Mouse (Mus musculus): ENCODE measurements around the gene Rere. TPM values are rescaled to one million over a fixed set of nuclear protein-coding genes. Genes with fewer than 3 reads are reported as not detected.

Gene Rere
- polyA plus RNA-seq, 1 experiment from 2014 or later: 13.6 TPM

DNA sequence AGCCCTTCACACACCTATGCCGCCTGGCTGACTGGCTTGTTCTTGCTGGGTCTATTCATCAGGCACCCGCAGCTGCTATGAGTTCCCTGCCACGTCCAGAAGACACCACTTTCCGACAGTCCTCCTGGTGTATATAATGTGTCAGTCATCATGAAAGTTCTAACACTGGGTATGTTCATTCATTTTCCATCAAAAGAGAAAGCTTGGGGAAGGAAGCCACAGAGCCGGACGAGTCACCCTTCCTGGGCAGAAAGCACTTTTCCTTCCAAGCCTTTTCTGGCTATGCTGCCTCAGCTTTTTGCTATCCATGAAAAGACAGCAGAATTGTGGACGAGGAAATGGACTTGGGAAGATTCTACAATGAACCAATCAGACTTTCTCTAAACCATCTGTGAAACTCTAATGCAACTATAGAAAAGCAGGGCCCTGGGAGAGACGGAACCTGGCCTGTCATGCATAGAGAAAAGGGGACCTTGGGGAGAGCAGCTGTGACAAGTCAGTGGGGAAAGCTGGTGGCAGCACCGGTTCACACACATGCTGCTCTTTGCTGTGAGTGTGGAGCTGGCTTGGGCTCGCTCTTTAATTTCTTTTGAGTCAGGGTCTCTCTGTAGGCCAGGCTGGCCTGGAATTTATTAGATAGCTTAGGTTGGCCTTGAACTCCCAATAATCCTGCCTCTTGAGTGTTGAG, 139.3 kb downstream of the Rere start:
- DNase-seq (ENCODE audit: low spot score): no peak

DNA sequence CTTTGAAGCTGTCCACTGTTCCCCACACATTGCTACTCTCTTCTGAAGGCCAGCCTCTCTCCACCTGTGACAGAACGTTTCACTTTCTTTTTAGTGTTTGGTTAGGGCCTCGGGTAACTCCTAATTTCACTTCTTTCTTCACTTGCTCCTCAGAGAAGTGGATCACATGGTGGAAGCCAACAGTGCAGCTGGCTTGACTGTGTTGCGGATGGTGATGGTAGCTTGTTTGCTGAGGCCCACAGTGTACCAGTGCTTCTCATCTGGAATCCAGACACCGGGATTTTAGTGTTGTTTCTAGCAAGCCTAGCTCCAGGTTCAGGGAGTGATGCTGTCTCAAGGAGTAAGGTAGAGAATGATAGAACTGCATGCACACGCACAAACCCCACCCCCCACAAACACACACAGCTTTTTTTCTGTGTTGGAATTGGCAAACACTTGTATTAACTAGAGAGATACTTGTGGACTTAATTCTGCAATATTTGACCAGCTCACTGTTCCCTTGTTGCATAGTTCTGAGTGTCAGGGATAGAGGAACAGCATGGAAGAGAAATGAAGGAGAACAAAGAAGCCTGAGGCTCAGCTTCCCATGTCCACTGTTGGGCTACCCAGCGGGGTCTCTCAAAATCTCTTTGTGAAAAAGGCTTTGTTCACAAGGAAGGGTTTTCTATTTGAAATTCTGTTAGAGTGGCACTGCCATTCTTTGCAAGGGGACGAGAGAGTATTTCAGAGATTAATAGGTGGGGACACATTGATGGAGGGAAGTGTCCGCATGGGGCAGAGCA, 144.8 kb downstream of the Rere start:
- no peak for DNase-seq (ENCODE audit: low spot score)

DNA sequence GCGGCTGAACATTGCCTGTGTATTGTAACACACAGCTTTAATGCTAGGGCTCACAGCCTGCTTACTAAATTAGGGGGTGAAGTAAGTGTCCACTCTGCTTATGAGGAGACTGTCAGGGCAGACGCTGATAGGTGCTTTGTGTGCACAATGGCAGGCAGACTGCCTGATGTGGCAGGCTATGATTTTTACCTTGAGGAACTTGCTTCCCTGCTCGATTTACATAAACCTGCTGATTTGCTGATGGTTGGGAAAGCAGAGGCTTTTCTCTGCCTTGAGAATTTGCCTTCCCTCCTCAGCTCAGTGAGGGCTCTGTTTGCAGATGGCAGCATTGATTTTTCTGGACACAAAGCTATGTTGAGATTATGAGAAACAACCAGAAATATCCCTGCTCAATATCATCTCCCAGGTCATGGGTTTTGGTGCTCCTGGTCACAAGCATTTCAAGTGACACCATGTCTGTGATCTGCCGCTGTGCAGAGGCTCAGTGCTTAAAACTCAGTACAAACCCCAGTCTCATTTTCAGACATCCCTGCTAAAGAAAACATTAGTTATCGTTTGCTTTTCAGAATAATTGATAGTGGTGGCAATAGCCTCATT, 145.5 kb downstream of the Rere start:
- no peak for DNase-seq (ENCODE audit: low spot score)

DNA sequence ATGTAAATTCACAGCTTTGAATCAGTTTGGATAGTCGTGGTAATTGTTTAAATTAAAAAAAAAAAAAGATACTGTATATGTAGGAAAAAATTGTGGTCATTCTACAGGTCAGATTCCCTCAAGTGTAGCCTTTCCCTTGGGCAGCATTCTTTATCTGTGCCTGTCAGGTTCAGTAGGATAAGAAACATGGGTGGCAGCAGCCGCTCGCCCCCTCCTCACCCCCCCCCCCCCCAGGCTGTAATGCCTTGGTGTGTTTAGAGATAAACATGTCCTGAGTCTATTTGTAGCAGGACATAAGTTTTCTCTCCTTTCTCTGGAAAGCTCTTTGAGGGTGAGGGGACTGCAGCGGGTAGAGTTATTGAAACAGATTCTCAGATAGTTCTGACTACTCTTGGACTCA, 147.3 kb downstream of the Rere start:
- DNase-seq (ENCODE audit: low spot score): no peak

DNA sequence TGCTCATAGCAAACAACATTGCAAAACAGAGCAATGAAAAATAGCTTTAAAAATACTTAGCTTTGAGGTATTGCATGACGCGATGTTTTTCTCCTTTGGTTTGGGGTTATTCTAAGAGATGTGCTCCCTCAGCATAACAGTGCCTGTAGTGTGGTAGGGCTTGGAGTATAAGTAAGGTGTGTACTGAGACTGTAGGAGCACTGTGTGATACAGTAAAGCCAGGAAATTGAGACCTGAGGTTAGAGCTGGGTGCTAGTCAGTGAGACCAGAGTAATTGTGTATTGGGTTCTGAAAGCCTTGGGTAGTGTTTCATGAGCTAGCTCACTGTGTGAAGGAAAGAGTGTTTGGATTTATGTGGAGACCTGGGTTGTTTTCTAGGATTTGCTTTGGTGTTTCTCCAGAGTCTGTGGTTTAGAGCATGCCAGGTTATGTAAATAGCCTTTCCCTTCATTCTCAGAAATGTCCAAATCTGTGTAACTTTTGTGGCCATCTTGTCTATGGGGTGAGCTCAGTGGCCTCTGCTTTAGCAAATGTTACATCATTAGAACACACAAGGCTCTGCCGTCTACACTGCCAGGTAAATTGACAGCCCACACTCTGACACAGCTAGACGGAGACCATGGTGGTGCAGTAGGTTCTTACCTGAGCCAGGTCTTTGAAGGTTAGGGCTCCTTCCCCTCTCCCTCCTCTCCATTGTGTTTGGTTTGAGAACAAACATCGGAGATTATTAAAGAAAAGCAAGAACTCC, 152.6 kb downstream of the Rere start:
- DNase-seq (ENCODE audit: low spot score): no peak

DNA sequence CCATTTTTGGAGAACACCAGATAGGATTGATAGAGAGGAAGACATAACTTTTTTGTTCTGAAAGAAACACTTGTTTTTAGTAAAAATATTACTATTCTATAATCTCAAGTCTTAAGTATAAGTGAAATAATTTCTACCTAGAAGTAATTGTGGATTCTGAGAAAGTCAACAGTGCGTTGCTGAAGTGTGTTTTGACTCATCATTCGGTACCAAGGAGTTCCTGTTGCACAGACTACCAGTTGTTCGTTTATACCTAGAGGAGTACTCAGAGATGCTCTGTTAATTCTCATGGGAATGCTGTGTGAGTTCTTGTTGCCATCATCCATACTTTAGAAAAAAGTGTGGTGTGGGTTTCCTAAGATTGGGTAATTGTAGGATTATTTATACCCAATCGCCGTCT, 154.1 kb downstream of the Rere start:
- no peak for DNase-seq (ENCODE audit: low spot score)

DNA sequence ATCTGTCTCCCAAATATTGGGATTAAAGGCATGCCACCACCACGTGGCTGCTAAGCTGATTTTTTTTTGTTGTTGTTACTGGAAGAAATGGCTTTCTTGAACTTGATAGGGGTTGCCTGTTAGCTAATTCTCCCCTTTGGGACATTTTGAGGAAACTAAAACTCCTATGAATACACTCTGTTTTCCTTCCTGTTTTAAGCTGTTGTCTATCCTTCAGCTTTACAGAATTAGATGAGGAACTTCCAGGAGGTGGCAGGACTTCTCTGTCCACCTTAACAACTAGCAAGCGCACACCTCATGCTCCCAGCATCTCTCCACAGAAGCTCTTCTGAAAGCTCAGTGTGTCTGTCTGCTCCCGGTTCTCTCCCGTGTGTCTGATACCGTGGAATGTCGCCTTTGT, 157.2 kb downstream of the Rere start:
- DNase-seq (ENCODE audit: low spot score): no peak

DNA sequence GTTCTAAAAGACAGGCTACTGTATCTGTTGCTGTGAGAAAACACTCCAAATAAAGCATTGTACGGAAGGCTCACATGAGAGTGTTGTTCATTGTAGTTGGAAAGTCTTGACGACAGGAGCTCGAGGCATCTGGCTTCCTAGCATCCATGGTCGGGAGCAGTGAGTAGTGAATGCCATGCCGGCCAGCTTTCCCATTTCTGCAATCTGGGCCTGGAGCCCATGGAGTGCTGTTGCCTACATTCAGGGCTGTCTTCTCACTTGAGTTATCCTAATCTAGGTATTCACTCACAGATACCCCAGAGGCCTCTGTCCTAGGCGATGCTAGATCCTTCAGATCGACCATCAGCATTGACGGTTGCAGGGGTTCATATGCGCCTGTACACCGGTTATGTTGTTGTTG, 160.5 kb downstream of the Rere start:
- DNase-seq (ENCODE audit: low spot score): no peak

DNA sequence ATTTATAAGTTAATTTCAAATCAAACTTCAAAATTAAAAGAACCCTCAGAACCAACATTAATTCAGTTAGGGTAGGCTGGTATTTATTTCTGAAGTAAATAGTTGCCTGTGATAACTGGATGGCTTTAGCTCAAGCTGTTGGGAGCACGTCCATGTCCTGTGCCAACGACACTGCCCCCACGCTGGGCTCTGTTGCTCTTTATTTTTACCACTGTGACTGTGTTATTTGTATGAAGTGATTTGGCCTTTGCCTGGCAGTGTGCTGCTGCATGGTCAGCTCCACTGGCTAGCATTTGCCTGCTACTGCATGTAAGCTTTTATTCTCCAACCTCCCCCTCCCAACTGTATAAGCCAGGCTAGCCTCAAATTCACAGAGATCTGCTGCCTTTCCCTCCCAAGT, 162.6 kb downstream of the Rere start:
- DNase-seq (ENCODE audit: low spot score): no peak

DNA sequence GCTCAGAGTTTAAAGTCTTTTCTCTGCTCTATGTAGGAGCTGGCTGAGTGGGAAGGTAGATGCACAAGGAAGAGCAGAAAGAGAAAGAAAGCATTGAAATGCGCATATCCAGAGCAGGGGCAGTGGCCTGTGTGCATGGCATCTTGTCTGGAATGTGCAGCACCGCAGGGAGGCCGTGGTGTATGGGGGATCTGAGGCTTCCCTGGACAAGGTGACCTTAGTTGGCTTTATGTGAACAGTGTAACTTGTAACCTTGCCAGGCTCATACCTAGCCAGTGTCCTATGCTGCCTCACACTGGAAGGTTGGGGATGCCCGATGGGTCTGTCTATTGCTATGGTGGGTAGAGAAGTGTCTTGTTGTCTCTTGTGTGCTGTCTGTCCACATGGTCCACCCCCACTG, 165.2 kb downstream of the Rere start:
- no peak for DNase-seq (ENCODE audit: low spot score)

DNA sequence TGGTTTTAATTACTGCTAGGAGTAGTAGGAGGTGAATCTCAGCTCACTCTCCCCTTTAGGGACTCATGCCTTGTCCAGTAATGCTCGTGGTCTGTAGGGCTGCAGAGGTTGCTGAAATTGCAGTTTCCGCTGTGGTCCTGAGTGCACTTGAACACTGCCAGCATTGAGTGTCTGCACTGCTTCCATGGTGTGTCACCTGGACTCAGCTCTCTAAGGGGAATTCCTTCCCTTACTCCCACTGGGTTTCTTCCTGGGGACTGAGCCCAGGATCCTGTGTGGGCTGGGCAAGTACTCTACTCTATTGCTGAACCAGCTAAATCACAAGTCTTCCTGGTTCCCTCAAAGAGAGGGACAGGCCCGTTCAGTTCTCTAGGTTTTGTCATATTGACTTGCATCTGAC, 166.1 kb downstream of the Rere start:
- no peak for DNase-seq (ENCODE audit: low spot score)

DNA sequence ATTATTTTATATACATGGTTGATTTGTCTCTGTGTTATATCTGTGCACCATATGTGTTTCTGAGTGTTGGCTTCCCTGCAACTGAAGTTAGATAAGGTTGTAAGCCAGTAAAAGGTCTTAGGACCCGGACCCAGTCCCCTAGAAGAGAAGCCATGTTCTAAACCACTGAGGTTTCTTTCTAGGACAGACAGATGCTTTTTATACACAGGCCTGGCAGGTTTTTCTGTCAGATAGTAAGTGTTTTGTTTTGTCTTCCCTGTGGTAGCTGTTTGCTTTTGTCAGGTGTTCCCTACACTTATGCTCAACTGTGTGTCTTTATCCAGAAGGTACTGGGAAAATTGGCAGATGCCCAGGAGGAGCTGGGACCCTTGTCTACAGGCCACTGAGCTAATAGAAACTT, 167.0 kb downstream of the Rere start:
- no peak for DNase-seq (ENCODE audit: low spot score)

DNA sequence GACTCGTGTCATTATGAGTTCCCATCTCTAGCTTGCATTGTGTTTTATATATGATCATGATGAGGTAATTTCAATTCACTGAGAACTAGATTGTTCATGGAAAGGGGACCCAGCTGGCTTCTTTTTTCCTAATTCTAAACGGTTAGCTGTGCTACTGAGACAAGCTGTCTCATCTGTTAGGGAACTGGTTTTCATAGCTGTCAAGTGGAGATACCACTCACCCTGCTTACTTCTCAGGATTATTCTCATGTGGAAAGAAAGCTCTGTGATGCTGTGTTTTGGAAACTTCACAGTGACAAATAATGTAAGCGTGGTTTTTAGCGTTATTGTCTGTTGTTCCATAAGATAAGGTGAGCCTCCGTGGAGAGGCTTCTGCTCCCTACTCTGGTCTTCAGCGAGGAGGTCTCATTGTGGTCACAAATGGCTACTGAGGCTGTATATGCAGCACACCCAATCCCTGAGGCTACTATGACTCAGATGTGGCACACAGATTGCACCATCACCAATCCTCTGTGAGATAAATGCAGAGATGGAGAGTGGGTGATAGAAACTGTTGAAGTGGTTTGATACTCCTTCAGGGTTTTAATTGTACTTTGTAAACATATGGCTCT, 168.7 kb downstream of the Rere start:
- no peak for DNase-seq (ENCODE audit: low spot score)

DNA sequence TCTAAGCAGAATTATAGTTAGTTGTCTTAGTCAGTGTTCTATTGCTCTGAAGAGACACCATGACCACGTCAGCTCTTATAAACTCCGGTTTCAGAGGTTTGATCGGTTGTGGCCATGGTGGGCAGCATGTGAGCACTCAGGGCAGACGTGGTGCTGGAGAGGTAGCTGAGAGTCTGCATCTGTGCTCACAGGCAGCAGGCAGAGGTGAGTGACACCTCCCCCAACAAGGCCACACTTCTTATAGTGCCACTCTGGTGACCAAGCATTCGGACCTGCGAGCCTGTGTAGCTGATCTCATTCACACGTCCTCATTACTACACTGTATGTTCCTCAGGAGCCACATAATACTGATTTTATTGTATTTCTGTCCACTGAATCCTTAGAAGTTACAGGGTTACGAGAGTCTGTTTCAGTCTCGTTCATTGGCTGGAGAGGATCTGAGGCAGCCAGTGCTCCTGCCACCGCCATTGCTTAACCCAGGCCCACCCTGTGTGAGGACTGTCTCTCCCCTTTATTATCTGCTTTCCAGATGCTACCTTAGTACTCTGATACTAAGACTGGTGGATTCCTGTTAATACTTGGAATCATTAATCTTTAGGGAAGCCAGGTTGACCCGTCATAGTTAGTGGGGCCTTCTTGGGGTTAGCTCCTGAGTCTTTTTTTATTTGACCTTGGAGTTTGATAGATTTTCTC, 170.9 kb downstream of the Rere start:
- DNase-seq (ENCODE audit: low spot score): no peak

DNA sequence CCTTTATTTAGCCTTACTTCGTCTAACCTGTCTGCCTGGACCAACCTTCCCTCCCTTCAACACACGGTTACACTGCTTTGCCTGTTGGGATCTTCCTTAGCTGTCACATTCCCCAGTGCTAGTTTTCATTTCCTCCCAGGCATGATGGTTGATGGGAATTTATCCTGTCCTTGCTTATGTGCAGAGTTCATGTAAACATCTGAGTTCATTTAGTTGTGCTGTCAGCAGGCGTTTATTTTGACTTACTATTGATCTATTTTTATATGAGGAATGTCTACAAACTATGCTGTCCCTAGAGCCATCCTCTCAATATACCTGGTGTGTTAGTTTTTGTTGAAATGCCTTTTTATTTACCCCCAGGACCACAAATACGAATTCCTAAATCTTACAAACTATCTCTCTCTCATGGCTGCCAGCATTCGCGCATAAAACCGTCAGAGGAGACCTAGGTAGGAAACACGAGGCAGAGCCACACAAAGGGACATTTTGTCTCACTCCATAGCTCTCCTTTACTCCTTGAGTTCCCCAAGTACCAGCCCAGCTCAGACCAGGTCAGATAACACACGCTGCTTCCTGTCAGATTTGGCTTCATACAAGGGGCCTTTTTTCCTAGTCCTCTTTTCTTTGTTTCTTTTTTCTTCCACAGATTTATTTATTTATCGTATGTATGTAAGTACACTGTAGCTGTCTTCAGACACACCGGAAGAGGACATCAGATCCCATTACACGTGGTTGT, 173.3 kb downstream of the Rere start:
- DNase-seq (ENCODE audit: low spot score): no peak

DNA sequence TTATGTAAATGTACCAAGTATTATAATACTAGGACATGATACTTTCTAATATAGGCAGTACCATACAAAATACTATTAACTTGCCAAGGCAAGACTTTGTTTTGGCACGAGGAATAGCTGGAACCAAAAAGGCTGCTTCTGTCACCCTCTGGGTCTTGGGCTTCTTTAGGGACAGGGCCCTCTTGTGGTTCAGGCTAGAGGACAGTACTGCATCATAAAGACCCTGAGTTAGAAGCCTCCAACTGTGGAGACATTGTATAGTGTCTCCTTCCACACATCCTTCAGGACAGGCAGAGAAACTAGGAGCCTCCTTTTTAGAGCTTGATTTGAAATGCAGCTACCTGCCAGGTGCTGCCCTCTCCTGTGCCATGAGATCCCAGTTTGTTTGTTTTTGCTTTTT, 174.3 kb downstream of the Rere start:
- no peak for DNase-seq (ENCODE audit: low spot score)

DNA sequence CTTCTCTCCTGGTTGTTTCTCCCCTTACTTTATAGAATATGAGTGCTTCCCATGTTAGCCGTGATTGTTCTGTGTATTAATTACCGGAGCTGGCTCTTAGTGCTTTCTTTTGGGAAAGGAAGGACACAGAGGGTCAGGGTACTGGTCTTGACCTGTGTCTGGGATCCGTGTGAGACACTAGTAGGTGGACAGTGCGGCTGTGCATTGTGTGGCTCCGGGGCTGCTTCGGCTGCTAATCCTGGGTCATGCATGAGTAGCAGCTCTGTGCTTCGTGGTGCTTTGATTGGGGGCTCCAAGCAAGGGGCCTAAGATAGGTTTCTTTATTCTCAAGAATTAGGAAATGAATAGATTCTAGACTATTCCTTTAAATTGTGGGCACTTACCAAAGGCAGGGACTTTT, 175.0 kb downstream of the Rere start:
- no peak for DNase-seq (ENCODE audit: low spot score)

DNA sequence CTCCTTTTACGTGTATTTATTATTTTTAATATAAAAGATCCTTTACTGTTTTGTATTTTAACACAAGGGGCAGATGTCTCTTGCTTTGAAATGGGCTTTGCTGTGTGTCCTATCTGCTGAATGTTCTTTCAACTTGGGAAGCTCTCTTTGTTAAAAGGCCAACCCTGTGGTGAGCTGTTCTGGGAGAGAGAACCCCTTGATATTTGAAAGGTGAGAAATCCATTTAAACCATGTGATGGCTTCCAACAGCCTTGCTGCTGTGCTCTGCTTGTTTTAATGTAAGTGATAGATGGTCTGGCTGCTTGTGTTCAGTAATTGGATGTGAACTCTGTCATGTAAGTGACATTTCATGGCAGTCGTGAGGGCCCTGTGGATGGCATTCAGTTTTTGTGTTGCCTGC, 175.4 kb downstream of the Rere start:
- DNase-seq (ENCODE audit: low spot score): no peak

DNA sequence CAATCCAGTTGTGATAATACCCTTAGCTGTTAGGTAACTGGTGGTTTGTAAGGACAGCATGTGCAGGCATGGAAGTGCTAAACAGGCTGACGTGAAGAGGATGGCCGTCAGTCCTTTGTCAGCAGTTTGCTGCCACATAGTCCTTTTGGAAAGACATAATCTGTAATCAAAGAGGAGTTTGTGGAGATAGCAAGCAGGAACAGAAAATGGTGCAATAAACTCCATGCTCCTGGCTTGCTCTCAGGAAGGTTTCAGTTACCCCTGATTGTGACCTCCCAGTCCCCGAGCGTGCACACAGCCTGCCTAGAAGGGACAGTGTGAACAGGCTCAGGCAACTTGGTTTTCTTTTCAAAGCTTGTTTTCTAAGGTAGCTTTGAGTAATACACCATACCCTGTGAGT, 175.9 kb downstream of the Rere start:
- no peak for DNase-seq (ENCODE audit: low spot score)

DNA sequence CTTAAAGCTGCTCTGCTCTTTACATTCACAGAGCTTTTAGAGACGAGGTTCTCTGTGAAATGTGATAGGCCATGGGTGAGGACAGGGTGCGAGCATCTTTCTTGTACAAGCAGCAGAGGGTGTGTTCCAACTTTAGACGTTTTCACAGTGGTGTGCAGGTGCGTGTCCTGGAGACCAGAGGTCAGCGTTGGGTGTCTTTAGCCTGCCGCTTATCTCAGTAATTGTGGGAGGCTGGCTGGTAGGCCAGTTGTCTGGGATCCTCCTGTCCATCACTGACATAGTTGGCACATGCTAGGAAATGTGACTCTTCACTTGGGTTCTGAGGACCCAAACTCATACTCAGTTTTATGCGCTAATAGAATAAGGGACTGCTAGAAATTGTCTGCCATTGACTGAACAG, 176.3 kb downstream of the Rere start:
- DNase-seq (ENCODE audit: low spot score): no peak

Measured in thymus, postnatal 0 days (tissue).